Mouse (Mus musculus) left cerebral cortex, adult 2 months (tissue): ENCODE results near the gene Ctu2. TPM values are rescaled to one million over a fixed set of nuclear protein-coding genes. Genes with fewer than 3 reads are reported as not detected.

Source experiments
- DNase-seq, 2 experiments: peaks; one replicate each; pipeline ENCODE4 v3.0.0; 2021 to 2022; ENCODE audit warnings: low spot score in 2 of 2, mixed read lengths in 1 of 2; ENCODE audit errors: extremely low spot score in 1 of 2
- H3K27ac ChIP-seq: fragments of 200-600 bp; 2 replicates; pipeline ENCODE4 v1.8.1; 2022
- H3K4me3 ChIP-seq: fragments of 200-600 bp; 2 replicates; pipeline ENCODE4 v1.8.1; 2022
- CTCF ChIP-seq: fragments of 200-600 bp; IDR thresholded peaks from 2 replicates; pipeline ENCODE4 v1.8.1; 2022; ENCODE audit warnings: antibody characterized with exemption, mild to moderate bottlenecking, moderate library complexity
- intact Hi-C: fragments of 180-260 bp; cut with DNase I; formaldehyde crosslinking; loops from one replicate; pipeline ENCODE4 v1.15.1; 2025
- total RNA-seq, 2 experiments: library from RNA; stranded (reverse); gene quantifications; 2 replicates each; pipeline ENCODE4 v1.2.3; 2021

Ctu2 gene
- total RNA-seq, 2 experiments from 2014 or later: 27.0 TPM

DNA sequence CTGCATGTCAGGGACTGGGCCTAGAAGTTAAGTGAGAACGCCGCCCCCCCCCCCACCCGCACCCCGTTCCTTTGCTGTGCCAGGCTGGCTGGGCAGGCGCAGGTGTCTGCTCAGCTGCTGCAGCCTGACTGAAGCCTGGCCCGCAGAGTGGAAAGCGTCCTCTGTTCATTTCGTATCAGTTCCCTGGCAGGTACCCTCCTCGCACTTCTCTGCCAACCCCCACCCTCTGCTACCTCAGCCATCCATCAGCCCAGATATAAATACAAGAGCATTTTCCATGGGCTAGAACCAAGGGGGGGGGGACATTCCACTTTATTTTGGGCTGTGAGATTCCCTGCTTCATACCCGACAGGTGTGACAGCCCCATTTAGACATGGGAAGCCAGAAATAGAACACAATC, 23.8 kb upstream of the Ctu2 start:
- no peak for TF ChIP-seq CTCF
- no peak overlapping the region for H3K27ac ChIP-seq
- DNase-seq: no peak
- intact Hi-C loops: no loop called here
- no peak overlapping the region for H3K4me3 ChIP-seq

DNA sequence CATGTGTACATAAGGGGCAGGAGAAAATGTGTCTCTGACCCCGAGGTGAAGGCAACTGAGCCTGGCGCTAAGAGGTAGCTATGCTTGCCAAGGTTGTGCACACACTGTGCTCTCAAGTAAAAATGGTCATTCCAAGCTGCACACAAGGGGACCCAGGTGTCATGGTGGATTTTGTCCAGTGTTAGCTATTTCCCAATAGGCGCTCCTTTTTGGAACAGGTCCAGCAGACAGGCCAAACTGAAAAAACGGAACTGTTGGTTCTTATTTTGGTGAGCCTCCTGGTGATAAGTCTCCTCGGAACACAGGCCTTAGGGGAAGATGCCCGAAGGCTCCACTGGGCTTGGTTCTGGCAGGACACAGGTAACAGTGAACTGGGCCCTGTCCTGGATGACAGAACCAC, 21.5 kb upstream of the Ctu2 start:
- no peak overlapping the region for H3K4me3 ChIP-seq
- H3K27ac ChIP-seq: no peak overlapping the region
- intact Hi-C loops: no loop called here
- no peak for TF ChIP-seq CTCF
- DNase-seq: no peak

DNA sequence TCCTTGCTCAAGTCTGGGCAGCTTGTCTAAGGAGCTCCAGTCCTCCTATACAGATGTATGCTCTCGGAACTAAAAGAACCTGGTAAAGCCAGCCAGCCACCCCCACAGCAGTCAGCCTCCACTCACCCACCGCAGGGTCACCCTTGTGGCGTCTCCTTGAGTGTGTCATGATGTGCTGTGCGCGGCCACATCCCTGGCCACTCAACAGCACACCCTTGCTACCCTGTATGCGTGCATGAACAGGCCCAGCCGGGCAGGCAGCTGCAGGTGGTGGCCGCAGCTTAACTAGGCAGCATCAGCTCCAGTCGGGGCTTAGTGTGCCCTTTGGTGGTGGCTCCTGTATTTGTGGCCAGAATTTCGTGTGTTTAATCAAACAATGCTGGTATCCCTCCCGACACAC, 18.8 kb upstream of the Ctu2 start:
- H3K4me3 ChIP-seq: no peak overlapping the region
- no peak for TF ChIP-seq CTCF
- intact Hi-C loops: no loop called here
- no peak overlapping the region for H3K27ac ChIP-seq
- DNase-seq: no peak

DNA sequence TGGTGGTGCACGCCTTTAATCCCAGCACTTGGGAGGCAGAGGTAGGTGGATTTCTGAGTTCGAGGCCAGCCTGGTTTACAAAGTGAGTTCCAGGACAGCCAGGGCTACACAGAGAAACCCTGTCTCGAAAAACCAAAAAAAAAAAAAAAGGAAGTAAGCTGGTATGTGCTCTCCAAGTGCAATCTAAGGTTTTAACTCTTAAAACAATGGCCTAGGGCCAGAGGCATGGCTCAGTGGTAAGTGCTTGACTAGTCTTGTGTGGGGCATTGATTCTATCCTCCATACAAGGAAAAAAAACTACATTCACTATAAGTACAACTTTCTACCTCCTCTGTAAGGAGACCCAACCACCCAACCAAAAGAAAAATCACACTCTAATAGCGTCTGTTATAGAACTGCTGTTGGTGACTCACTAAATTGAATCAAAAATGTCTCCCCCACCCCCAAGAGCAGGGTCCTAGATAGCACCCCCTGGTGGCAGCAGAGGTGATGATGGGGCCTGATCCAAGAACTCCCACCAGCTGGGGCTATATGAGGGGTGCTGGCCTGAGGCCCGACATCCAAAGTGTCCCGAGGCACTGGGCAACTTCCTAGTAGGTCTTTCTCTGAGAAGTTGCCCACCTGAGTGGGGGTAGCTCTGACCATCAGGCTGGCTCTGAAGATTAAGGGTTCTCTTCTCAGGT, 16.6 kb upstream of the Ctu2 start:
- no peak overlapping the region for H3K27ac ChIP-seq
- peak; percentile 45 for TF ChIP-seq CTCF
- no peak overlapping the region for H3K4me3 ChIP-seq
- intact Hi-C loops: no loop called here
- no peak for DNase-seq

DNA sequence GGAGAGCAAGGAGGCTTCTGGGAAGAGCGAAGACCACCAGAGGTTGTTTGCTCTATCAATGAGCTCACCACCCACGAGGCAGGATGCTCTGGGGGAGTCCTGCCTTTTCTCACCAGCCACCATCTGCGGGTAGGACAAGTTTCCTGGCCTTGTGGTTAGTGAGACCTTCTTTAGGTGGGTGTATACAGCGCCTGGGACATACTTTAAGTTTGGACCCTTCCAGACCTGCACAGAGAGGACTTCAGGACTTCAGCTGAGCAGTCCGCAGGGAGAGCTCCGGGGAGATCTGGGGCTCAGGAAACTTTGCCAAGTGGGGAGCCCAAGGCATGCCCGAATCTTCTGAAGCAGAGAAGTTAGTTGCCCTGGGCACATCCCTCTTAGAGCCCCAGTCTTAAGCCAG, 16.0 kb upstream of the Ctu2 start:
- DNase-seq: no peak
- no peak for TF ChIP-seq CTCF
- Histone ChIP-seq H3K4me3 (peak overlapping the region; percentile 42), H3K27ac (peak overlapping the region; percentile 78)
- intact Hi-C loops: loop anchor here (5.0 kb wide), 1 partner anchor 207 kb away; no protein-coding TSS in a partner anchor

DNA sequence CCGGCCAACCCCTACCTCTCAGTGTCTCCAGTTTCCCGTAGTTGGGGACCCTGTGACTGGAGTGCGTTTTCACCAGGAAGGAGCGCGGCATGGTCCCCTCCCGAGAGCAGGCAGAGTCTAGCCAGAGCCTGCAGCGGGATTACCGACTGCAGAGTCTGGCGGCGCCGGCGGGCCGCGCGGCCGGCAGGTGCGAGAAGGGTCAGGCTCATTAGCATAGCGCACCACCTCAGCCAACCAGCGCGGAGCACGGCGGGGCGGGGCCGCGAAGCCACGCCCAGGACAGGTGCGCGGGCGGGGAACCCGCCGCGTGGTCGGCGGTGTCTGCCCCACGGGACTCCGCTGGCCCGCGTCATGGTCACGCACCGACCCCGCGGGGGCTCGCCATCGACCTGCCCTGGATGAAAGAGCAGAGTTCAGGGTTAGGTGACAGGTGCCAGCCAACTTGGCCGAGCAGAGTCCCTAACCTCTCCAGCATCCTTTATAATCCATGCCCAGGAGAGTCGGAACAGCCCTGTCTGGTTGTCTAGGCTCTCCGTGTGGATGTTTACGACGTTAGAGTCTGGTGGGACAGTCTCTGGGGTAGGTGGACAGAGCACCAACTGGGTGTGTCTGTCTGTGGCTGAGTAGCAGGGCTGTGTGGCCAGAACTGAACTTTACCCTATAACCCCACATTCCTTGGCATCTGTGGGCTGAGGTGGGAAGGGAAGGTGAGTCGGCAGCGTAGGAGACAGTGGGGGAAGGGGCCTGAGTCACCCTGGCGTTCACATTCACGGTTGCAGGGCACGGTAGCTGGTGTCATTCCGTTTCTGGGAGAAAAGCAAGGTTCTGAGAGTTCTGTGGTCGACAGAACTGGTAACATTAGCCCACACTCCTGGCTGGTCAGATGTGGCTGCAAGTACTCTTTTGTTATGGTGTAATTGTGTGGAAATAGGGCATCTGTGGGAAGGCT, 15.1 kb upstream of the Ctu2 start, which contains the start of gene Snai3:
Gene Snai3 (minus strand): TSS at position 210 of the 949 bp plus-strand sequence.
- peak within 1 kb of the TSS; percentile 42 for H3K4me3 ChIP-seq
- intact Hi-C loops: loop anchor here (1.0 to 5.0 kb wide), 2 partner anchors 15 to 207 kb away; no protein-coding TSS in a partner anchor
- peak within 1 kb of the TSS; percentile 78 for H3K27ac ChIP-seq
- TF ChIP-seq CTCF: no peak
- peak in 1 of 2 experiments; percentile 36 for DNase-seq

DNA sequence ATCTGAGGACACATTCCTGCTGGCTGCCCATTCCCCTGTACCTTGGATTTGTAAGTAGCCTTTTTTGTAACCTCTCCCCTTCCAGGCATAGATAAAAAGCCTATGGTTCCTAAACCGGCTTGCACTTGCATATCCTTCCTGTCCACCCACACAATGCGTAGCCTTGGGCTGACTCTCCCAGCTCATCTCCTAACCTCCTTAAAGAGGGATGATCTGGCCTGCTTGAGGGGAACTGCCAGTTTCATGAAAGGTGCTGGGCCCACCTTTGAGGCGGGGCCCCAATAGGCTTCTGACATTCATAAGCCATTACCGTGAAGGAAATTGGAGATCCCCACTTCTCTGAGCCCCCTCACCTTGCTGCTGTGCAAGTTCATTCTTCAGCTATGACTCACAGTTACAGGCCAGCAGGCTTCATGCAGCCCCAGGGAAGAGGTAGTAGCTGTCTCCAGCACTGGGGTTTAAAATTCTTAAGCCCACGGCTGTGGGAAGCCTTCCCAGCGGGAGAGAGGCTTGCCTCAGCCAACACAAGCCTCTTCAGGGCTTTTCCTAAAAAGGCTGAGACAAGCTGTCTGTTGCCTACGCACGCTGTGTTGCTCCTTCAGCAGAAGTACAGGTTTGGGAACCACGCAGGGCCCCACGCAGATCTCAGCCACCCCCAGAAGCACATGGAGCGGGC, 14.3 kb upstream of the Ctu2 start:
- DNase-seq: peak; percentile 68 to 74
- H3K4me3 ChIP-seq: no peak overlapping the region

DNA sequence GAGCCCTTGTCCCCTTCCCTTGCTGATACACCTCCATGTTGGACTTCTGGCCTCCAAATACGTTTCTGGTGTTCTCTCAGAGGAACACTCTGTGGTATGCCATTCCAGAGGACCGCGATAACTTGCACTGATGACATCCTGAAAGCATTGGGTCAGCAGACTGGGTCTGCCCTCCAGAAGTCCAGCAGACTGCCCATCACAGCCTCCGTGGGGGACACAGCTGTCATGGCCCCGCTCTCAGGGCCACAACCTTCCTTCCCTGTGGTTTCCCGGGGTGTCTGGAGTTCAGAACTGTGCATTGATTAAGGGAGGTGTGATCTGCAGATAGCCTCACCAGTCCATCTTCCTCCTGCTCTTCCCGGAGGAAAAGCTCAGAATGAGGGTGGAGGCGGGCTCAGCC, 13.4 kb upstream of the Ctu2 start:
- no peak overlapping the region for H3K4me3 ChIP-seq
- no peak for DNase-seq
- H3K27ac ChIP-seq: peak overlapping the region; percentile 38
- intact Hi-C loops: loop anchor here (5.0 kb wide), 1 partner anchor 205 kb away; no protein-coding TSS in a partner anchor
- no peak for TF ChIP-seq CTCF

More for the DNA sequence above, 14.3 kb upstream of the Ctu2 start:
- no peak for TF ChIP-seq CTCF
- intact Hi-C loops: loop anchor here (1.0 to 5.0 kb wide), 2 partner anchors 14 to 206 kb away; no protein-coding TSS in a partner anchor
- H3K27ac ChIP-seq: peak overlapping the region; percentile 78

DNA sequence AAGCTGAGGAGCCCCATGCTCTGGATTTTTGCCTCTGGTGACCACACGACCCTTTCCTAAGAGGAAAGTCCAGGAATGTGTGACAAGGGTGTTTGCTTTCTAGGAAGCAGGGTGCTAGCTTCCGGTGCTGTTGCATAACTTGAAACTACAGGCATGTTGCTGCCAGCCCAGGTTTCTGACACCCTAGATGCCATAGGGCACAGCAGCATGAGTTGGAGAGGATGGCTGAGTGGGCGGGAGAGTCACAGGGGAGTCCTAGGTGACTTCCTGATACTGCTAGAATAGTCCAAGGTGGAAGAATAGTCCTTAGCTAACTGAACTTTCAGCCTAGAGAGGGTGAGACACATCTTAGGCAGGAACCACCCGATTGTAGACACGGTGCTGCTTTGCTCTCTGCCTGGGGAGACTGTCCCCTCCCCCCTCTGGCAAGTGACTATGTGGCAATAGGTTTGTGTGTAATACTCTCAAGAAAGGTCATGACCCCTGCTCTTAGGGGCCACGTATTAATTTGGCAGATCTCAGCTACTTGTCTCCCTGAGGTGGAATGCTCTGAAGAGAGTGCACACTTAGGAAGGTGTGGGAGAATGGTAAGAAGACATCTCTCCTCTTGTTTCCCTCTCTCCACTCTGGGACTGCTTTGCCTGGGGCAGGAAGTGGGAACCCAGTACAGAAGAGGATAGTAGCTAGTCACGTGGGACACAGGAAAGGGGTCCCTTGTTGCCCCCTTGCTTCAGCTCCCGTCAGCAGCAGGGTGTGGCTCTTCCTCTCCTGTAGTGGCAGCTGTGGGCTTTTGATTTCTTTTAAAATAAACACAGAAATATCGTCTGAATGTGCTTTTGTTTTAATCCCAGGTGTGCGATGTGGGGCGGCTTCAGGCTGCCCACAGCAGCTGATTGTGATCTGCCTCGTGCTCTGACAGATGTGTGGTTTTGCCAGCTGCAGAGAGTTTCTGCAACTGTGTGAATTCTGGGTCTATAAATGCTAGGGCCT, 12.0 kb upstream of the Ctu2 start:
- H3K4me3 ChIP-seq: no peak overlapping the region
- intact Hi-C loops: loop anchor here (5.0 kb wide), 1 partner anchor 203 kb away; no protein-coding TSS in a partner anchor
- DNase-seq: no peak
- no peak overlapping the region for H3K27ac ChIP-seq
- TF ChIP-seq CTCF: no peak

DNA sequence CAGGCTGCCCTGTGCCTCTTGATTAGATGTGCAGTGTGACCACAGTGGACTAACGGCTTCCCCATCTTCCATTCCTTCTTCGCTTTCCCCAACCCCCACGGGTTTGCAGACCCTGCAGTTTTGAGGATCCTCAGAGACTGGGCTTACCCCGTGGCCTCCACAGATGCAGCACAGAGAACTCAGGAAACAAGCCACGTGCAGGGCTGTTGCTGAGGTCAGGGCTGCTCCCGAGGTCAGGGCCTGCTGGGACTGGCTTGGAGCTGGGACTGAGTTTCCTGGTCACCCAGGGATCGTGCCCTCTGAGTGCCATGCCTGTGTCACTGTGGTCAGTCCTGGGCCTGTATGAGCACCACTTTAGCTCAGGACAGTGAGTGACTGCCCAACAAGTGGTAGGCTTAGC, 11.0 kb upstream of the Ctu2 start:
- H3K4me3 ChIP-seq: no peak overlapping the region
- no peak overlapping the region for H3K27ac ChIP-seq
- intact Hi-C loops: loop anchor here (5.0 kb wide), 1 partner anchor 202 kb away; no protein-coding TSS in a partner anchor
- no peak for DNase-seq
- TF ChIP-seq CTCF: no peak
